Mouse (Mus musculus) myocyte (in vitro differentiated cells): ENCODE data around the gene Gkap1.

Experiments
- MAX ChIP-seq: IDR thresholded peaks from one replicate; pipeline ENCODE4 v1.6.1; 2011; ENCODE audit warnings: low read depth, mild to moderate bottlenecking, control low read depth
- MYOD1 ChIP-seq, 3 experiments: IDR thresholded peaks; one replicate each; pipeline ENCODE4 v1.6.1; 2011; ENCODE audit warnings: control low read depth in 2 of 3, low read depth in 2 of 3, mild to moderate bottlenecking in 2 of 3, moderate library complexity in 1 of 3; ENCODE audit not compliant: insufficient read length in 2 of 3, control insufficient read depth in 1 of 3
- POLR2A ChIP-seq: IDR thresholded peaks from one replicate; pipeline ENCODE4 v1.6.1; 2011; ENCODE audit warnings: low read depth, mild to moderate bottlenecking, control low read depth, moderate library complexity; ENCODE audit not compliant: insufficient read length
- POLR2AphosphoS2 ChIP-seq: IDR thresholded peaks from one replicate; pipeline ENCODE4 v1.6.1; 2011; ENCODE audit warnings: low read depth, control low read depth; ENCODE audit not compliant: insufficient read length
- TCF3 ChIP-seq: IDR thresholded peaks from one replicate; pipeline ENCODE4 v1.6.1; 2011; ENCODE audit warnings: low read depth, control low read depth; ENCODE audit not compliant: insufficient read length

GRCm38 (mm10) chr13:58301961-58302360, 26.5 kb upstream of the Gkap1 start:
- TF ChIP-seq POLR2A (no peak), POLR2AphosphoS2 (no peak), MYOD1 (IDR thresholded peaks at IDR 0.05; ENCODE audit: control insufficient read depth in 1 of 3, insufficient read length in 2 of 3, low read depth in 2 of 3) (no peak), TCF3 (no peak), MAX (no peak)
